Mouse (Mus musculus) G1E (cell line): ENCODE measurements around the gene Kalrn.

Experiments used
- CTCF ChIP-seq: IDR thresholded peaks from 2 replicates; pipeline ENCODE4 v1.5.1; 2012; ENCODE audit warnings: low read depth, low read length, inconsistent platforms, mixed read lengths
- GATA1 ChIP-seq: IDR thresholded peaks from 2 replicates; pipeline ENCODE4 v1.6.1; 2012; ENCODE audit warnings: borderline replicate concordance, low read length, inconsistent platforms, mixed read lengths
- POLR2AphosphoS5 ChIP-seq: IDR thresholded peaks from 2 replicates; pipeline ENCODE4 v1.6.1; 2012; ENCODE audit warnings: low read depth, low read length, inconsistent platforms; ENCODE audit not compliant: insufficient replicate concordance

GRCm38 (mm10) chr16:34334919-34335318 lies 238.4 kb downstream of the Kalrn start:
- no peak for TF ChIP-seq CTCF
- no peak for TF ChIP-seq GATA1
- TF ChIP-seq POLR2AphosphoS5, result no peak
